Mouse (Mus musculus) megakaryocyte, embryonic 14.5 days (primary cell): ENCODE data around the gene Susd4.

Experiments used
- FLI1 ChIP-seq: IDR thresholded peaks from 2 replicates; pipeline ENCODE4 v1.6.1; 2012; ENCODE audit warnings: low read length, inconsistent platforms, mixed read lengths
- GATA1 ChIP-seq: IDR thresholded peaks from 3 replicates; pipeline ENCODE4 v1.6.1; 2012; ENCODE audit warnings: mixed read lengths, low read length, inconsistent platforms, borderline replicate concordance

GRCm38 (mm10) chr1:182838061-182838460, 74.4 kb downstream of the Susd4 start:
- TF ChIP-seq GATA1 (no peak), FLI1 (no peak)
